Mouse (Mus musculus) layer of hippocampus, adult 9-10 months (tissue): ENCODE measurements at regions not wholly inside any gene's neighbourhood (a gene's known extent, or its start where the extent isn't known, plus 50 kb on each side); places are given as distances from the start of the nearest gene placed in this dataset.
A peak's percentile ranks its signal among the peaks of the same experiment; 100 is the strongest.
"Not testable (repeated sequence)": the region's sequence is repeated elsewhere in the genome, so short reads cannot be mapped to it uniquely, and the experiment has no call there.

Source experiments
- DNase-seq: peaks from one replicate; pipeline ENCODE4 v3.0.0; 2022; ENCODE audit warnings: low spot score

- DNase-seq: no peak
Observed at GRCm38 (mm10) chr6:59102090-59102489, 77.7 kb upstream of the Fam13a start.

GRCm38 (mm10) chr6:59103936-59104335, 79.6 kb upstream of the Fam13a start:
- no peak for DNase-seq

- no peak for DNase-seq
Observed at GRCm38 (mm10) chr6:59104496-59104895, 80.1 kb upstream of the Fam13a start.

GRCm38 (mm10) chr6:59108102-59108501, 83.8 kb upstream of the Fam13a start:
- no peak for DNase-seq

- DNase-seq: no peak
Observed at GRCm38 (mm10) chr6:59132410-59132809, 76.3 kb upstream of the Tigd2 start.

GRCm38 (mm10) chr6:59133800-59134199, 74.9 kb upstream of the Tigd2 start:
- DNase-seq: not testable (repeated sequence)

GRCm38 (mm10) chr6:59139702-59140101, 69.0 kb upstream of the Tigd2 start:
- no peak for DNase-seq

- DNase-seq: no peak
Observed at GRCm38 (mm10) chr6:59142050-59142449, 66.6 kb upstream of the Tigd2 start.

- no peak for DNase-seq
Observed at GRCm38 (mm10) chr6:59147421-59147820, 61.2 kb upstream of the Tigd2 start.

- DNase-seq: peak; percentile 29
Observed at GRCm38 (mm10) chr6:59155636-59156035, 53.0 kb upstream of the Tigd2 start.
